Mouse (Mus musculus): ENCODE data around the gene Snx19.

Snx19 gene

GRCm38 (mm10) chr9:30484183-30484582 lies 57.3 kb downstream of the Snx19 start:
- DNase-seq = no peak

- DNase-seq = no peak
Measured at GRCm38 (mm10) chr9:30485161-30485560, 58.3 kb downstream of the Snx19 start.

DNA sequence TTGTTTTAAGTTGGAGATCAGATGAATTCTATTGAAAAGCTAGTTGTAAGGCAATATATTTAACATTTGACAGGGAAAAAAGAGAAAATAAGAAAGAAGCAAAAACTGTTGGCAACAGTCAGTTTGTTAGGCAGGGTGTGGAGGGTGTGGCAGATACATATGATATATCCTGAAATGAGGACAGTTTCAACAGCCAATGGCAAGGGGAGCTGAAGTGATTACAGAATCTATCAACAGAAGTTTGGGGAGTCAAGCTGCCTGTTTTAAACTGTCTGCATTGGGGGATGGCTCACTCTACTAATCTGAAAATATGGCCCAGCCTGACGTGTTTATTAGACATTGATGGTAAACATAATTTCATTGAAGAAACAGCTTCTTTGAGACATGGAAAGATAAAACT lies 61.5 kb downstream of the Snx19 start:
- no peak for DNase-seq

GRCm38 (mm10) chr9:30494446-30494845 lies 67.5 kb downstream of the Snx19 start:
- no peak for DNase-seq

DNA sequence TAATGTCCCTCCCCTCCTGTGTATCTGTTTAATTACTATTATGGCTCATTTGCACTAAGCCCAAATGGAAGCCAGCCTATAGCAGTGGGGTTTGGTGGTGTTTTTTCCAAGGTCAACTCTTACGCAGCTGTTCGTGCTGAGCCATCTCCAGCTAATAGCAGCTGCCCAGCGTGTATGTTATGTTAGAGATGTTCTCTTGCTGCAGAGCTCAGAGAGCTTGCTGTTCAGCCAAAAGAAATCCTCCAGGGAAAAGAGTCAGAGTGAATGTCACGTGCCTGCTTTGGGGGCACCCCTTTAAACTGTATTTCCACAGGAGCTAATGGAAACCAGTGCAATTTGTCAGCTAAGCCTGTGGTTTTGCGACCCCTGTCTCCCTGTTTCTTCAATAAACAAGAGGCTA lies 82.1 kb downstream of the Snx19 start:
- no peak for DNase-seq

DNA sequence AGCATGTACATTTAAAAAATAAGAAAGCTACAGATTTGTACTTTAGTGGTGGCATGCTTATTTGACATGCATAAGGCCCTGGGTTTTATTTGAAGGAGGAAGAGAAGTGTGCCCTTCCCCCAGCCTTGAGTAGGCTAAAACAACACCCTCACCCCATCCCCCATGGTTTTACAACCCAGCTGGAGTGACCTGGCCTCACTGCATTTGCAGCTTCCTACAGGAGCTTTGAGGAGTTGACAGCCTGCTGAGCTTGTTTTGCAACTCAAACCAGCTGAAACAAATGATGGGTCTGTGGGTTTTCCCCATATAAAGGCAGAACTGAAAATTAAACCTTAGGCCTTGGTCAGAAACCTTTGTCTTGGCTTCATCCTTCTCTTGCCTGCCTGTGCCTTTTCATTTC lies 89.0 kb downstream of the Snx19 start:
- DNase-seq = no peak

Data from kidney, postnatal 4 days (tissue).